13 mouse cellular contexts compared by ENCODE assay signal in genomic region chr10:116930506-116930905, GRCm38 (mm10). TPM values are rescaled to one million over a fixed set of nuclear protein-coding genes. Genes with fewer than 3 reads are reported as not detected.
DNase-seq lines count a peak whose midpoint lies in the region; ATAC-seq lines count a peak whose summit lies in the region.
"Had no signal": no experiment of that assay in that cellular context is flagged by ENCODE, and none has a peak within 500 bp of the region (broad histone marks: within the 10 kb centered on the region; RNA-seq: fewer than 3 reads in every experiment).

No protein-coding gene starts in this region.

- H3K27me3 ChIP-seq in embryonic facial prominence, embryonic 10.5 days (replicated peaks; ENCODE audit: low read depth, poor library complexity, severe bottlenecking), result no peaks in the 10 kb centered on the region
- H3K27me3 ChIP-seq: hindbrain, embryonic 15.5 days; liver, embryonic 13.5 days had no signal

- H3K4me1 ChIP-seq in embryonic facial prominence, embryonic 10.5 days, result peaks cover 4% of the 10 kb centered on the region; the same call in 1 of the 2 replicates
- H3K4me1 ChIP-seq: hindbrain, embryonic 15.5 days had no signal

- peak; percentile 26 for DNase-seq in heart, postnatal 4 days
- DNase-seq in heart, postnatal 25 days (ENCODE audit: low spot score), result no peak
- DNase-seq in thymus, postnatal 0 days (ENCODE audit: low spot score), result peak; percentile 75
- no peak for DNase-seq in left cerebral cortex, postnatal 4 days
- DNase-seq in embryonic facial prominence, embryonic 10.5 days (ENCODE audit: low spot score), result no peak
- DNase-seq in testis, postnatal 10 days (ENCODE audit: low spot score), result no peak
- DNase-seq: liver, embryonic 13.5 days had no signal

- no peak overlapping the region for H3K4me3 ChIP-seq in embryonic facial prominence, embryonic 10.5 days
- H3K4me3 ChIP-seq: hindbrain, embryonic 15.5 days; liver, embryonic 13.5 days had no signal

- H3K27ac ChIP-seq in embryonic facial prominence, embryonic 10.5 days (replicated peaks), result no peak overlapping the region
- H3K27ac ChIP-seq: hindbrain, embryonic 15.5 days; liver, embryonic 13.5 days had no signal

- ATAC-seq in activated CD4-positive, CD25-positive, alpha-beta regulatory T cell, adult 4 months, result peak; percentile 71
- peak; percentile 64 for ATAC-seq in megakaryocyte, adult 5-6 weeks (ENCODE audit: poor library complexity, severe bottlenecking)
- ATAC-seq: midbrain, embryonic 16.5 days had no signal

- no peaks in the 10 kb centered on the region for H3K9me3 ChIP-seq in embryonic facial prominence, embryonic 10.5 days
- H3K9me3 ChIP-seq: hindbrain, embryonic 15.5 days; liver, embryonic 13.5 days had no signal

- peaks cover 84% of the 10 kb centered on the region for H3K36me3 ChIP-seq in embryonic facial prominence, embryonic 10.5 days (replicated peaks)

- WGBS in embryonic facial prominence, embryonic 10.5 days, result 84% methylated on average over 7 of the region's 7 CpGs

- intact Hi-C loops in heart, postnatal 25 days (cut with DNase I), result no loop called here
- intact Hi-C loops in left cerebral cortex, postnatal 4 days (cut with DNase I), result no loop called here

RNA-seq across cellular contexts. Expression of gene Rab3ip, which starts 20.1 kb away (rescaled TPM):
- total RNA-seq in heart, postnatal 4 days (2021), result 10 to 100 TPM; 87.7 to 90.2 TPM
- total RNA-seq in heart, postnatal 25 days (2021), result 10 to 100 TPM; 85.5 to 87.9 TPM
- polyA plus RNA-seq in activated CD4-positive, CD25-positive, alpha-beta regulatory T cell, adult 4 months (2017; shearing (Covaris generic)), result 10 to 100 TPM; 12.1 to 15.4 TPM
- 5.6 and 6.0 TPM in 2 replicates for total RNA-seq in megakaryocyte, adult 5-6 weeks (2015)
- 8.2 and 14.5 TPM in 2 replicates for total RNA-seq in megakaryocyte, adult 5-6 weeks (2017)
- polyA plus RNA-seq in thymus, postnatal 0 days (2015; fragmentation: Nextera tagmentation; extraction: Ambion mirVana), result 20.6 and 22.5 TPM in 2 replicates
- 10 to 100 TPM; 41.2 to 42.9 TPM for total RNA-seq in left cerebral cortex, postnatal 4 days (2021)
- polyA plus RNA-seq in embryonic facial prominence, embryonic 10.5 days (2016; fragmentation: Nextera tagmentation; extraction: Ambion mirVana), result 36.5 and 37.3 TPM in 2 replicates

RNA-seq across cellular contexts. Expression of gene Myrfl, which starts 33.8 kb away (rescaled TPM):
- total RNA-seq in heart, postnatal 4 days (2021), result under 1 TPM; 0.32 to 0.41 TPM
- 1 to 10 TPM in 1 of 2 experiments, under 1 TPM in 1; 0.81 to 1.1 TPM for total RNA-seq in heart, postnatal 25 days (2021)
- not detected for polyA plus RNA-seq in activated CD4-positive, CD25-positive, alpha-beta regulatory T cell, adult 4 months (2017; shearing (Covaris generic))
- 0.09 TPM in 1 of 2 replicates, not detected in the other for total RNA-seq in megakaryocyte, adult 5-6 weeks (2015)
- not detected in 2 replicates for total RNA-seq in megakaryocyte, adult 5-6 weeks (2017)
- 0.26 and 0.27 TPM in 2 replicates for polyA plus RNA-seq in thymus, postnatal 0 days (2015; fragmentation: Nextera tagmentation; extraction: Ambion mirVana)
- total RNA-seq in left cerebral cortex, postnatal 4 days (2021), result under 1 TPM; 0.14 to 0.20 TPM
- polyA plus RNA-seq in embryonic facial prominence, embryonic 10.5 days (2016; fragmentation: Nextera tagmentation; extraction: Ambion mirVana), result 0.05 and 0.16 TPM in 2 replicates
- polyA plus RNA-seq: liver, embryonic 13.5 days had no signal

RNA-seq across cellular contexts. Expression of gene Gm10271, which starts 41.9 kb away (rescaled TPM):
- not detected for total RNA-seq in heart, postnatal 4 days (2021)
- total RNA-seq in heart, postnatal 25 days (2021), result not detected
- not detected for polyA plus RNA-seq in activated CD4-positive, CD25-positive, alpha-beta regulatory T cell, adult 4 months (2017; shearing (Covaris generic))
- not detected in 2 replicates for total RNA-seq in megakaryocyte, adult 5-6 weeks (2015)
- not detected in 2 replicates for total RNA-seq in megakaryocyte, adult 5-6 weeks (2017)
- not detected in 2 replicates for polyA plus RNA-seq in thymus, postnatal 0 days (2015; fragmentation: Nextera tagmentation; extraction: Ambion mirVana)
- total RNA-seq in left cerebral cortex, postnatal 4 days (2021), result not detected
- polyA plus RNA-seq in embryonic facial prominence, embryonic 10.5 days (2016; fragmentation: Nextera tagmentation; extraction: Ambion mirVana), result not detected in 2 replicates
- total RNA-seq: layer of hippocampus, adult 8-10 months had no signal
- polyA plus RNA-seq: gonadal fat pad, adult 2 months; hindbrain, embryonic 15.5 days; liver, embryonic 13.5 days; midbrain, embryonic 16.5 days had no signal

RNA-seq across cellular contexts. Expression of gene Best3, which starts 55.6 kb away (rescaled TPM):
- total RNA-seq in heart, postnatal 4 days (2021), result 1 to 10 TPM; 1.2 to 1.7 TPM
- total RNA-seq in heart, postnatal 25 days (2021), result 1 to 10 TPM; 3.2 to 3.4 TPM
- not detected for polyA plus RNA-seq in activated CD4-positive, CD25-positive, alpha-beta regulatory T cell, adult 4 months (2017; shearing (Covaris generic))
- not detected in 2 replicates for total RNA-seq in megakaryocyte, adult 5-6 weeks (2015)
- not detected in 2 replicates for total RNA-seq in megakaryocyte, adult 5-6 weeks (2017)
- polyA plus RNA-seq in thymus, postnatal 0 days (2015; fragmentation: Nextera tagmentation; extraction: Ambion mirVana), result not detected in 2 replicates
- total RNA-seq in left cerebral cortex, postnatal 4 days (2021), result under 1 TPM in 1 of 2 experiments, not detected in 1; 0.16 TPM
- polyA plus RNA-seq in embryonic facial prominence, embryonic 10.5 days (2016; fragmentation: Nextera tagmentation; extraction: Ambion mirVana), result 0.09 and 0.33 TPM in 2 replicates

Comparison
In these comparisons a context has a peak if more than half of its experiments do, and no peak if none do; other contexts are left out.
1. DNase-seq: peak in heart, postnatal 4 days (single experiment) and thymus, postnatal 0 days (single experiment); none in heart, postnatal 25 days (single experiment), left cerebral cortex, postnatal 4 days (single experiment), embryonic facial prominence, embryonic 10.5 days (single experiment) and testis, postnatal 10 days (single experiment).